Mouse (Mus musculus) forebrain, embryonic 10.5 days (tissue): Measurements from ENCODE around the gene Crtc2. TPM values are rescaled to one million over a fixed set of nuclear protein-coding genes. Genes with fewer than 3 reads are reported as not detected.
"Not testable (repeated sequence)": the region's sequence is repeated elsewhere in the genome, so short reads cannot be mapped to it uniquely, and the experiment has no call there.

ENCODE experiments used
- DNase-seq: peaks from one replicate; pipeline ENCODE4 v3.0.0-alpha.2; 2017; ENCODE audit warnings: low spot score; ENCODE audit errors: extremely low spot score
- H3K27ac ChIP-seq: fragments of 300-500 bp; sonication (generic); 2 replicates; pipeline ENCODE4 v1.5.1; 2016; ENCODE audit warnings: mild to moderate bottlenecking
- H3K27me3 ChIP-seq: fragments of 300-500 bp; sonication (generic); 2 replicates; pipeline ENCODE4 v1.6.1; 2016; ENCODE audit warnings: mild to moderate bottlenecking; ENCODE audit not compliant: poor library complexity, severe bottlenecking
- H3K36me3 ChIP-seq: fragments of 300-500 bp; sonication (generic); replicated peaks from 2 replicates; pipeline ENCODE4 v1.6.1; 2016; ENCODE audit warnings: mild to moderate bottlenecking, moderate library complexity
- H3K4me1 ChIP-seq: fragments of 300-500 bp; sonication (generic); 2 replicates; pipeline ENCODE4 v1.6.1; 2016
- H3K4me3 ChIP-seq: fragments of 300-500 bp; sonication (generic); 2 replicates; pipeline ENCODE4 v1.5.1; 2016; ENCODE audit warnings: mild to moderate bottlenecking, moderate library complexity
- H3K9me3 ChIP-seq: fragments of 300-500 bp; sonication (generic); 2 replicates; pipeline ENCODE4 v1.6.1; 2016; ENCODE audit warnings: mild to moderate bottlenecking, moderate library complexity
- WGBS: fragments of 180-500 bp; shearing (Covaris S2); methylation state at CpG from one replicate; pipeline ENCODE4 v1.1.7; 2016; 5-methylcytosine and 5-hydroxymethylcytosine counted together
- polyA plus RNA-seq: library from polyadenylated mRNA; unstranded; fragments of >200 nt; fragmentation: Nextera tagmentation; extraction: Ambion mirVana; gene quantifications from 2 replicates; pipeline ENCODE4 v1.2.1, GENCODE M21; 2016

Gene Crtc2
- polyA plus RNA-seq, 1 experiment from 2014 or later: 26.4 TPM

- Histone ChIP-seq H3K27ac (peak overlapping the region; percentile 94), H3K27me3 (no peaks in the 10 kb centered on the region), H3K4me3 (peak overlapping the region; percentile 77), H3K36me3 (peaks cover 28% of the 10 kb centered on the region), H3K4me1 (peaks cover 35% of the 10 kb centered on the region), H3K9me3 (no peaks in the 10 kb centered on the region)
- no peak for DNase-seq
- 11% methylated on average over 10 of the region's 10 CpGs for WGBS
These were observed 5.2 kb upstream of the Crtc2 start for GRCm38 (mm10) chr3:90248746-90249100.

- H3K27me3 ChIP-seq: no peaks in the 10 kb centered on the region
- H3K4me3 ChIP-seq: no peak overlapping the region
- no peak for DNase-seq
- H3K9me3 ChIP-seq: no peaks in the 10 kb centered on the region
- H3K27ac ChIP-seq: no peak overlapping the region
- peaks cover 28% of the 10 kb centered on the region for H3K36me3 ChIP-seq
- peaks cover 45% of the 10 kb centered on the region for H3K4me1 ChIP-seq
- WGBS: 88% methylated on average over 6 of the region's 6 CpGs
These were observed 3.2 kb upstream of the Crtc2 start for GRCm38 (mm10) chr3:90250791-90251190.

- H3K4me3 ChIP-seq, H3K27me3 ChIP-seq, H3K9me3 ChIP-seq, H3K27ac ChIP-seq, DNase-seq: not testable (repeated sequence)
- WGBS: 95% methylated on average over 11 of the region's 12 CpGs
- peaks cover 34% of the 10 kb centered on the region for H3K36me3 ChIP-seq
- peaks cover 51% of the 10 kb centered on the region for H3K4me1 ChIP-seq
These were observed 2.2 kb upstream of the Crtc2 start for GRCm38 (mm10) chr3:90251731-90252226.

- H3K9me3 ChIP-seq, H3K27me3 ChIP-seq, H3K4me3 ChIP-seq, DNase-seq, H3K27ac ChIP-seq: not testable (repeated sequence)
- Histone ChIP-seq H3K4me1 (peaks cover 47% of the 10 kb centered on the region), H3K36me3 (peaks cover 43% of the 10 kb centered on the region)
- WGBS: 87% methylated on average over 2 of the region's 2 CpGs
These were observed 1.3 kb upstream of the Crtc2 start for GRCm38 (mm10) chr3:90252659-90253058.

GRCm38 (mm10) chr3:90253174-90253573, 789 bp upstream of the Crtc2 start:
- DNase-seq, H3K27me3 ChIP-seq, H3K9me3 ChIP-seq, H3K27ac ChIP-seq: not testable (repeated sequence)
- peak overlapping the region; percentile 76; the same call in 1 of the 2 replicates for H3K4me3 ChIP-seq
- peaks cover 48% of the 10 kb centered on the region for H3K36me3 ChIP-seq
- WGBS: 77% methylated on average over 1 of the region's 1 CpGs
- H3K4me1 ChIP-seq: peaks cover 42% of the 10 kb centered on the region

GRCm38 (mm10) chr3:90254419-90255193, 643 bp downstream of the Crtc2 start:
- peaks cover 59% of the 10 kb centered on the region for H3K36me3 ChIP-seq
- 1% methylated on average over 41 of the region's 41 CpGs for WGBS
- peaks cover 27% of the 10 kb centered on the region for H3K4me1 ChIP-seq
- H3K9me3 ChIP-seq: no peaks in the 10 kb centered on the region
- peak; percentile 44 for DNase-seq
- no peaks in the 10 kb centered on the region for H3K27me3 ChIP-seq
- peak overlapping the region; percentile 86 for H3K27ac ChIP-seq
- peak overlapping the region; percentile 76 for H3K4me3 ChIP-seq

GRCm38 (mm10) chr3:90255194-90255565, 1.2 kb downstream of the Crtc2 start:
- H3K4me3 ChIP-seq: peak overlapping the region; percentile 76
- H3K9me3 ChIP-seq: no peaks in the 10 kb centered on the region
- H3K27ac ChIP-seq: peak overlapping the region; percentile 86
- peaks cover 27% of the 10 kb centered on the region for H3K4me1 ChIP-seq
- DNase-seq: no peak
- H3K27me3 ChIP-seq: no peaks in the 10 kb centered on the region
- peaks cover 59% of the 10 kb centered on the region for H3K36me3 ChIP-seq
- 31% methylated on average over 2 of the region's 2 CpGs for WGBS

- Histone ChIP-seq H3K36me3 (peaks cover 59% of the 10 kb centered on the region), H3K27me3 (no peaks in the 10 kb centered on the region), H3K27ac (no peak overlapping the region), H3K4me1 (peaks cover 24% of the 10 kb centered on the region), H3K4me3 (peak overlapping the region; percentile 76), H3K9me3 (no peaks in the 10 kb centered on the region)
- no peak for DNase-seq
- 93% methylated on average over 14 of the region's 14 CpGs for WGBS
These were observed 1.9 kb downstream of the Crtc2 start for GRCm38 (mm10) chr3:90255784-90256353.

- WGBS: 94% methylated on average over 19 of the region's 19 CpGs
- Histone ChIP-seq H3K4me1 (peaks cover 24% of the 10 kb centered on the region), H3K27ac (no peak overlapping the region), H3K4me3 (no peak overlapping the region), H3K27me3 (no peaks in the 10 kb centered on the region), H3K36me3 (peaks cover 60% of the 10 kb centered on the region), H3K9me3 (no peaks in the 10 kb centered on the region)
- DNase-seq: no peak
These were observed 3.0 kb downstream of the Crtc2 start for GRCm38 (mm10) chr3:90256731-90257530.

GRCm38 (mm10) chr3:90258521-90258920, 4.6 kb downstream of the Crtc2 start:
- WGBS: 92% methylated on average over 4 of the region's 4 CpGs
- peaks cover 74% of the 10 kb centered on the region for H3K36me3 ChIP-seq
- H3K4me1 ChIP-seq: peaks cover 22% of the 10 kb centered on the region
- no peaks in the 10 kb centered on the region for H3K9me3 ChIP-seq
- no peaks in the 10 kb centered on the region for H3K27me3 ChIP-seq
- no peak overlapping the region for H3K4me3 ChIP-seq
- no peak overlapping the region for H3K27ac ChIP-seq
- DNase-seq: no peak

GRCm38 (mm10) chr3:90263121-90263771, 9.3 kb downstream of the Crtc2 start:
- Histone ChIP-seq H3K9me3 (no peaks in the 10 kb centered on the region), H3K36me3 (peaks cover 72% of the 10 kb centered on the region), H3K4me3 (no peak overlapping the region), H3K27ac (no peak overlapping the region), H3K4me1 (peaks cover 27% of the 10 kb centered on the region), H3K27me3 (no peaks in the 10 kb centered on the region)
- DNase-seq: no peak
- 90% methylated on average over 5 of the region's 5 CpGs for WGBS

GRCm38 (mm10) chr3:90264687-90265033, 10.7 kb downstream of the Crtc2 start:
- Histone ChIP-seq H3K27me3 (no peaks in the 10 kb centered on the region), H3K27ac (peak overlapping the region; percentile 98), H3K4me3 (peak overlapping the region; percentile 83), H3K4me1 (peaks cover 27% of the 10 kb centered on the region), H3K9me3 (no peaks in the 10 kb centered on the region), H3K36me3 (peaks cover 70% of the 10 kb centered on the region)
- 37% methylated on average over 10 of the region's 10 CpGs for WGBS
- DNase-seq: no peak
